Mouse (Mus musculus): ENCODE measurements around the gene Bod1l.

Gene Bod1l

GRCm38 (mm10) chr5:41758671-41759639, 85.2 kb downstream of the Bod1l start:
- no peak for DNase-seq

- DNase-seq = no peak
Observed at GRCm38 (mm10) chr5:41757338-41757737, 86.8 kb downstream of the Bod1l start.

GRCm38 (mm10) chr5:41756396-41756795, 87.7 kb downstream of the Bod1l start:
- DNase-seq = no peak

GRCm38 (mm10) chr5:41755373-41755960, 88.6 kb downstream of the Bod1l start:
- no peak for DNase-seq

GRCm38 (mm10) chr5:41754836-41755235, 89.3 kb downstream of the Bod1l start:
- no peak for DNase-seq

GRCm38 (mm10) chr5:41754226-41754775, 89.8 kb downstream of the Bod1l start:
- no peak for DNase-seq

GRCm38 (mm10) chr5:41752721-41753120, 91.4 kb downstream of the Bod1l start:
- DNase-seq = no peak

- no peak for DNase-seq
Observed at GRCm38 (mm10) chr5:41744898-41745780, 99.0 kb downstream of the Bod1l start.

GRCm38 (mm10) chr5:41744234-41744633, 99.9 kb downstream of the Bod1l start:
- DNase-seq = no peak

GRCm38 (mm10) chr5:41738817-41739216, 105.3 kb downstream of the Bod1l start:
- no peak for DNase-seq

Data from cerebellum, adult 18-20 months (tissue).